Mouse (Mus musculus) left cerebral cortex, adult 6 months (tissue): ENCODE measurements around the gene Xbp1. TPM values are rescaled to one million over a fixed set of nuclear protein-coding genes. Genes with fewer than 3 reads are reported as not detected.

Source experiments
- long read RNA-seq, 2 experiments: library from polyadenylated mRNA; unstranded; transcript quantifications; one replicate each; pipeline ENCODE4 v2.0.0; 2019 to 2020
- polyA plus RNA-seq: library from polyadenylated mRNA; unstranded; fragments of <200 nt; fragmentation: Nextera tagmentation; gene quantifications from 2 replicates; pipeline ENCODE4 v1.2.3, GENCODE M21; 2021

The Xbp1 gene
- 94.4 and 94.6 TPM in 2 replicates for polyA plus RNA-seq
- long read RNA-seq, experiment 1, transcript Xbp1-201 (5 exons, 2,129 nt): major isoform, 703 of 771 reads
- long read RNA-seq, experiment 1, transcript Xbp1-204 (4 exons, 897 nt): minor isoform, 12 of 771 reads
- long read RNA-seq, experiment 1, partial matches to known transcripts: 22 of 771 reads
- long read RNA-seq, experiment 1, other reads (novel, unspliced or antisense): 31 of 771 reads
- long read RNA-seq, experiment 2, transcript Xbp1-201 (5 exons, 2,129 nt): major isoform, 162 of 193 reads
- long read RNA-seq, experiment 2, partial matches to known transcripts: 23 of 193 reads
- long read RNA-seq, experiment 2, other reads (novel, unspliced or antisense): 7 of 193 reads

GRCm38 (mm10) chr11:5520412-5521265, at the start of gene Xbp1:
Gene Xbp1, plus strand, starts transcription at chr11:5520659.

GRCm38 (mm10) chr11:5541799-5542481, 21.5 kb downstream of the Xbp1 start, which contains the start of gene Ccdc117:
Gene Ccdc117, minus strand, starts transcription at chr11:5542187.

DNA sequence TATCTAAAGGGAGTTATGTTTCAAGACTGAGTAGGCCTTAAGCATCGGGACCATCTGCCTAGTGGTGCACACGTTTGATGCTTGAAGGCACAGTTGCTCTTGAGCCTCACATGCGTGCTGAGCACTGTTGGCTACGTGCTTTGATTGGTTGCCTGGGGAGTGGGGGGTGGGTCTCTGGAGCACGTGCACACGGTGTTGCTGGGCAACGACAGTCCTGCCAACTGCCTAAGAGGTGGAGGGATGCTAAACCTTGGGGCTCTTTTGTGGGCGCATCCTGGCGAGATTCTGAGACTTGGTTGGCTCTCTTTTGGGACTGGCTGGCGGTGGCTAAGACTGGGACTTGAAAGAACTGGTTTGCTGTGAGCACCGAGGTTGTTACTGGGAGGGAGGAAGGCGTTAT, 49.0 kb downstream of the Xbp1 start, which contains the start of gene Ankrd36:
TSS of gene Ankrd36 (plus strand) at position 211 of the 400 bp plus-strand sequence.

Other genes starting within 250 kb of the Xbp1 start
- 14.2 and 20.0 TPM in 2 replicates for gene Znrf3, start 75.8 kb upstream of the Xbp1 start, polyA plus RNA-seq
- gene Ccdc117, start 21.5 kb downstream of the Xbp1 start, polyA plus RNA-seq: 3.2 and 6.1 TPM in 2 replicates
- gene Ankrd36, start 49.0 kb downstream of the Xbp1 start, polyA plus RNA-seq: not detected in 2 replicates
- gene Mrps24, start 195.0 kb downstream of the Xbp1 start, polyA plus RNA-seq: 278 and 281 TPM in 2 replicates
- gene Urgcp, start 241.7 kb downstream of the Xbp1 start, polyA plus RNA-seq: 26.7 and 30.7 TPM in 2 replicates